Mouse (Mus musculus) thymus, adult 2 months (tissue): ENCODE measurements around the gene Resf1. TPM values are rescaled to one million over a fixed set of nuclear protein-coding genes. Genes with fewer than 3 reads are reported as not detected.

Source experiments
- DNase-seq: peaks from one replicate; pipeline ENCODE4 v3.0.0; 2021
- H3K27ac ChIP-seq: fragments of 200-500 bp; 2 replicates; pipeline ENCODE4 v1.5.1; 2012; ENCODE audit warnings: low read length, control low read depth; ENCODE audit not compliant: control insufficient read depth, insufficient read depth
- H3K27me3 ChIP-seq: fragments of 200-500 bp; 2 replicates; pipeline ENCODE4 v1.6.1; 2012; ENCODE audit warnings: mild to moderate bottlenecking, low read length, moderate library complexity, mixed read lengths; ENCODE audit not compliant: control insufficient read depth, insufficient read depth
- H3K36me3 ChIP-seq: fragments of 200-500 bp; 2 replicates; pipeline ENCODE4 v1.6.1; 2012; ENCODE audit warnings: mild to moderate bottlenecking, low read length, moderate library complexity; ENCODE audit not compliant: control insufficient read depth, insufficient read depth
- H3K4me1 ChIP-seq: fragments of 200-500 bp; replicated peaks from 2 replicates; pipeline ENCODE4 v1.6.1; 2012; ENCODE audit warnings: low read length; ENCODE audit not compliant: control insufficient read depth, insufficient read depth
- H3K4me3 ChIP-seq: fragments of 200-500 bp; 2 replicates; pipeline ENCODE4 v1.5.1; 2012; ENCODE audit warnings: mild to moderate bottlenecking, low read length, control low read depth, moderate library complexity; ENCODE audit not compliant: control insufficient read depth, insufficient read depth
- CTCF ChIP-seq: fragments of 200-500 bp; IDR thresholded peaks from 2 replicates; pipeline ENCODE4 v1.5.1; 2012; ENCODE audit warnings: mild to moderate bottlenecking, control low read depth, low read length, moderate library complexity, borderline replicate concordance; ENCODE audit not compliant: control insufficient read depth, poor library complexity, insufficient read depth; ENCODE audit errors: extremely low read depth
- POLR2A ChIP-seq: fragments of 200-500 bp; IDR thresholded peaks from 2 replicates; pipeline ENCODE4 v1.6.1; 2012; ENCODE audit warnings: mild to moderate bottlenecking, low read length, control low read depth, moderate library complexity; ENCODE audit not compliant: control insufficient read depth, poor library complexity, insufficient read depth; ENCODE audit errors: extremely low read depth
- WGBS: fragments of 180-500 bp; shearing (Covaris S2); methylation state at CpG from one replicate; pipeline ENCODE4 v1.1.7; 2018; 5-methylcytosine and 5-hydroxymethylcytosine counted together
- polyA plus RNA-seq: library from polyadenylated mRNA; depleted of rRNA; stranded (reverse); fragments of >200 nt; gene quantifications from 2 replicates; pipeline ENCODE4 v1.2.3, GENCODE M21; 2012

The Resf1 gene
- polyA plus RNA-seq, 1 experiment = 14.3 TPM

DNA sequence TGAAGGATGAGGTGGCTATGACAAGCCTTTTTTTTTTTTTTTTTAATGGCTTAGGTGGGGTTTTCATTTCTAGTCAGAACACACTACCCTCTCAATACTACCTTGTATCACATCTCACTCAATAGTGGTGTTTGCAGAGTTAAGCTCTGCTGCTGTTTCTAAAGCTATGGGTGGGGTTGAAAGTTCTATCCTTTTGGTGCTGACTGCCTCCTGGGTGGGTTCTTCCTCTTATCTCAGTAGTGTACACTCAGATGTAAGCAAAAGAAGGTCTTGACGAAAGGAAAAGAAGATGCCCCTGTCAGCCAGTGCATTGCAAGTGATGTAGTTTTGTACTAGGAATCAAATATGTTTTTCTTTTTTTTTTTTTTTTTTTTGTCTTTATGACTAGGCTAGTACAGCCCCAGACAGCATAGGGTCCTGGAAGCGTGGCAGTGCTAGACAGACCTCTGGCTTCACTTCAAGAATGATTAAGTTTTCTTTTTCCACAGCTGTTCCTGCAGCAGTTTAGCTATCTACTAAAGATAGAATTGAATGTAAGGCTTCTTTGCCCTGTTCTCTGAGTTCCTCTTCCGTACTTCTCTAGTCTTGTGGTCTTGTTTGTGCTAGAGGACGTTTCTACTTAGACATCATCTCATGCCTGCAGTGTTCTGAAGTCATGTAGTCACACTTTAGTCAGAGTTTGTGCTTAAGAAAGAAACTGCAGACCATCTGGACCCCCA is 14.5 kb downstream of the Resf1 start:
- Histone ChIP-seq H3K36me3 (peaks cover 69% of the 10 kb centered on the region), H3K27me3 (no peaks in the 10 kb centered on the region), H3K4me3 (no peak overlapping the region), H3K27ac (no peak overlapping the region), H3K4me1 (no peaks in the 10 kb centered on the region)
- TF ChIP-seq CTCF = no peak
- DNase-seq = no peak
- 59% methylated on average over 4 of the region's 4 CpGs for WGBS

DNA sequence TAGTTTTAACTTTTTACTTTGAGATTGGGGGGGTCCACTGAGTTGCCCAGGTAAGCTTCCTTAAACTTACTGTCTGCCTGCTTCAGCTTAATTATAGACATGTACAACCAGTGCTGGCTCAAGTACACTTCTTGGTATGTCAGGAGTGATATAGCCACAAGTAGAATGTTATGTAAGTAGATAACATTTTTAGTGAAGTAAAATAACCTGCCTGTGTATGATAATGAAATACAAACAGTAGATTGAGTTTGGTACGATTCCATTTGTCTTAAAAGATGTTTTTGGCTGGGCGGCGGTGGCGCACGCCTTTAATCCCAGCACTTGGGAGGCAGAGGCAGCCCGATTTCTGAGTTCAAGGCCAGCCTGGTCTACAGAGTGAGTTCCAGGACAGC is 15.0 kb downstream of the Resf1 start:
- no peak for DNase-seq
- no peaks in the 10 kb centered on the region for H3K4me1 ChIP-seq
- TF ChIP-seq CTCF (no peak), POLR2A (no peak)
- no peak overlapping the region for H3K27ac ChIP-seq
- H3K4me3 ChIP-seq = no peak overlapping the region
- no peaks in the 10 kb centered on the region for H3K27me3 ChIP-seq
- H3K36me3 ChIP-seq = peaks cover 66% of the 10 kb centered on the region
- 98% methylated on average over 6 of the region's 6 CpGs for WGBS

DNA sequence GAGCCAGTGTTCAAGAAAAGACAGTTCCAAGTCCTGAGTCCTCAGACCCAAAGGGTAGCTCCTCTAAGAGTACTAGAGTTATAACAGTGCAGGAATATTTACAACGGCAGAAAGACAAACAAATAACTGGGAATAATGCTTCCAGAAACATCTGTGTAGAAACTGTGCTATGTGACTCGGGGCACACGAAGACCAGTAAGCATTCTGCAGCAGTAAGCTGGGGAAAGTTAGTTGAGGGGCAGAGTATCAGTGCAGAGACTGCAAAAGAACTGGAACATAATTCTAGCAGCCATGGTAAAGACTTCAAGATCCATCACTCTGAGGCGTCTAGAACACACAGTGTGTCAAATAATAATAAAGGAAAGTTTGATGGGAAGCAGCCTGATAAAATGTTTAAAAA is 19.9 kb downstream of the Resf1 start:
- 97% methylated on average over 4 of the region's 4 CpGs for WGBS
- no peak overlapping the region for H3K4me3 ChIP-seq
- TF ChIP-seq POLR2A = no peak
- no peak for TF ChIP-seq CTCF
- no peak overlapping the region for H3K27ac ChIP-seq
- DNase-seq = no peak
- no peaks in the 10 kb centered on the region for H3K4me1 ChIP-seq
- no peaks in the 10 kb centered on the region for H3K27me3 ChIP-seq
- H3K36me3 ChIP-seq = peaks cover 65% of the 10 kb centered on the region

DNA sequence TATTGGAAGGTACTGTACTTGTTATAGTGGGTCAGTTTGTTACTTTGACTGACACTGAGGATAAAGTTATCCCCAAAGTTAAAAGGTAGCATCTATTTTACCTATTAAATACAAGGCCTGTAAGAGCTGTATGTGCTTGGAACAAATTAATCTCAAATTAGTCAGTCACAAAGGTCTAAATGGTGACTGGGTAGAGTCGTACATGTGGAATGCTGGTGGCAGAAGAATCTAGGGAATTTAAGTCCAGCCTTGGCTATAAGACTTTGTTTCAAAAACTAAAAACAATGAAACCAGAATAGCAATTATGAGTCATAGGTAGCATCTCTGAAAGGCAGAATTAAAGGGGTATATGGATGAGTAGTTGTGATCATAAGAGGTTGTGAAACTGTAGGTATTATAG is 21.1 kb downstream of the Resf1 start:
- DNase-seq = no peak
- Histone ChIP-seq H3K36me3 (peaks cover 67% of the 10 kb centered on the region), H3K4me3 (no peak overlapping the region), H3K27ac (no peak overlapping the region), H3K27me3 (no peaks in the 10 kb centered on the region), H3K4me1 (no peaks in the 10 kb centered on the region)
- WGBS = 98% methylated on average over 1 of the region's 1 CpGs
- TF ChIP-seq CTCF (no peak), POLR2A (no peak)

DNA sequence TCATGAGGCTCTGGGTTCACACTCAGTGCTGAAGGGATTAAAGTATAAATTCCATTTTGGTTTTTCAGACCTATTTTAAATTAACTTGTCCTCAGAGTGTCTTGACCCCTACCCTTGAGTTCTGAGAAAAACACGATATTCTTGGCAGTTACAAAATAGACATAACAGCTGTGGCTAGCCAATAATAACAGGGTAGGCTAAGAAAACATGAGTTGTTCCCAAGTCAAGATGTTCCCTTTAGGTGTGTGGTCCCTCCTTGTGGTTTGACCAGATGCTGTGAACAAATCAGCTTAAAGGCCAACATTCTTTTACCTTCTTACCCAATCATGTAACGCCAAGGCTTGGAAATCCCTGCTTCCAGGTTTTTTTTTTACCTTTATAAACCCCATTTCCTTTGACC is 23.8 kb downstream of the Resf1 start:
- DNase-seq = no peak
- Histone ChIP-seq H3K27me3 (no peaks in the 10 kb centered on the region), H3K27ac (no peak overlapping the region), H3K36me3 (peaks cover 40% of the 10 kb centered on the region), H3K4me3 (no peak overlapping the region), H3K4me1 (no peaks in the 10 kb centered on the region)
- TF ChIP-seq CTCF = no peak
- TF ChIP-seq POLR2A = no peak
- WGBS = 97% methylated on average over 2 of the region's 2 CpGs

DNA sequence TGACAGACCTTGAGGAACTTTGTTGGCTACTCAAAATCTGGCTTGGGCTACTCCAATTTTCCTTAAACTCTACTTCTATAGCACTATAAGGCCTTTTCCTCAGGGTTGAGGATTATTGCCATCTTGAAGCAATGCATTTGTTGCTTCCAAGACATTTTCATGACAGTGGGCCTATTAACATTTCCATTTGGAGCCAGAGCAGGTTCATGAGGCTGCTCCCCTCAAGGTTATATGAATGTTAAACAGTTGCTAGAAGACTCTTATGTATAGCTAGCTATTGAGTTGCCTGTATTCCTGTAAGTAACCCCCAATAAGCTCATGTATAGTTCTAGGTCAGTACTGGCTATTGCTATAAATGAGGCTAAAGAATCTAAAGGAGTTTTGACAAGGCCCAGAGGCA is 28.8 kb downstream of the Resf1 start:
- peaks cover 23% of the 10 kb centered on the region for H3K36me3 ChIP-seq
- DNase-seq = no peak
- no peak overlapping the region for H3K27ac ChIP-seq
- no peaks in the 10 kb centered on the region for H3K4me1 ChIP-seq
- TF ChIP-seq CTCF (no peak), POLR2A (no peak)
- no peak overlapping the region for H3K4me3 ChIP-seq
- H3K27me3 ChIP-seq = no peaks in the 10 kb centered on the region

DNA sequence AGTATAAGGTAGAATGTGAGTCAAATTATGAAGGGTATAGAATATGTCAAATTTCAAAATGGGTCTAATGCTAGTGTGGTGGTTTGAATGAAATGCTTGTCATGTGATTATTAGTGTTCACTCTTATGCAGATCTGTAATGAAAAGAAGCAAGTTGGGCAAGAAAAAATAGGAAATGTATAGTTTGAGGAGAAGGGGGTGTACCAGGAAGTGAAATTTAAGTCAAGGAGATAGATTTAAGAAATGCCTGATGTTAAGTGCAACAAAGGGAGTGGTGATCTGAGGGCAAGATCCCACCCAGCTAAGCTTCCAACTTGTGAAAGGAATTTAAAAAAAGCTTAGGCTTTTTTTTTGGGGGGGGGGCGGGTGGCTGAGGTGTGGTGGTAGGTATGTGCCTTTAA is 29.4 kb downstream of the Resf1 start:
- TF ChIP-seq POLR2A (no peak), CTCF (no peak)

DNA sequence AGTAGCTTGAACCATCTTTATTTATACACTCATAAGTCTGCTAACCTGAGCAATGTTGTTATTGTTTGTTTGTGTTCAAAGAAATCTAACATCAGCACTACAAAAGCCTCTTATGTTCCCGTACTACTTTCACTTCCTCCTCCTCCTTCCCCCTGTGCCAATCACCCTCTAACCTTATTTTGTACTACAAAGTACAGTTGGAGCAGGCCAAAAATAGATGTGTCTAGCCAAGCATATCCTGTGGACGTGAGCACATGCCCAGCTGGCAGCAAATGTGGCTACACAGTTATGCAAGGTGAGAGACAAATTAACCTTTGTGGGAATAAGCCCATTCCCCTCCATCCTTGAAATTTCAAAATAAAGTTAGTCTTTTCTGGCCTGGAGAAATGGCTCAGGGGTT is 34.6 kb downstream of the Resf1 start:
- TF ChIP-seq CTCF (no peak), POLR2A (no peak)
- 2% methylated on average over 2 of the region's 2 CpGs for WGBS
- Histone ChIP-seq H3K36me3 (no peaks in the 10 kb centered on the region), H3K4me1 (peaks cover 2% of the 10 kb centered on the region), H3K4me3 (no peak overlapping the region), H3K27me3 (no peaks in the 10 kb centered on the region), H3K27ac (no peak overlapping the region)
- DNase-seq = no peak

More for the DNA sequence above, 29.4 kb downstream of the Resf1 start:
- Histone ChIP-seq H3K27me3 (no peaks in the 10 kb centered on the region), H3K4me3 (no peak overlapping the region), H3K27ac (no peak overlapping the region), H3K36me3 (peaks cover 16% of the 10 kb centered on the region), H3K4me1 (no peaks in the 10 kb centered on the region)
- no peak for DNase-seq
- 100% methylated on average over 1 of the region's 1 CpGs for WGBS
